Mouse (Mus musculus): ENCODE results near the gene Glrx5. TPM values are rescaled to one million over a fixed set of nuclear protein-coding genes. Genes with fewer than 3 reads are reported as not detected.

Gene Glrx5
- total and polyA plus RNA-seq, 3 experiments: 38.5 to 112 (median 79.5) TPM

GRCm38 (mm10) chr12:105040950-105041349 lies 8.5 kb downstream of the Glrx5 start:
- H3K4me1 ChIP-seq (ENCODE audit: control insufficient read depth in 1 of 2, insufficient read depth in 2 of 2): peaks cover 3 to 24% of the 10 kb centered on the region in 2 experiments; a peak in 3 of 4 replicates
- H3K4me3 ChIP-seq (replicated peaks in 1 of 3; ENCODE audit: low read depth in 2 of 3, low read length in 2 of 3, poor library complexity in 1 of 3): no peak overlapping the region
- no peaks in the 10 kb centered on the region for H3K27me3 ChIP-seq (replicated peaks)
- H3K9ac ChIP-seq (ENCODE audit: insufficient read depth, low read depth): no peak overlapping the region
- no peak overlapping the region for H3K4me2 ChIP-seq (ENCODE audit: insufficient read depth, low read depth, poor library complexity, severe bottlenecking)
- no peaks in the 10 kb centered on the region for H3K9me3 ChIP-seq (replicated peaks; ENCODE audit: low read length)
- no peak for TF ChIP-seq SIN3A (IDR thresholded peaks at IDR 0.05; ENCODE audit: low read length)
- no peak for TF ChIP-seq ZKSCAN1 (IDR thresholded peaks at IDR 0.05; ENCODE audit: borderline replicate concordance, low read depth, low read length)
- no peak for TF ChIP-seq POLR2A (IDR thresholded peaks at IDR 0.05; ENCODE audit: low read depth, low read length)
- no peak for TF ChIP-seq CTCF (conservative IDR thresholded peaks at IDR 0.05 in 1 of 2, IDR thresholded peaks at IDR 0.05 in 1 of 2; ENCODE audit: low read depth in 2 of 2, low read length in 2 of 2)
- TF ChIP-seq ZMIZ1 (IDR thresholded peaks at IDR 0.05; ENCODE audit: low read depth, low read length): no peak
- no peak for TF ChIP-seq BHLHE40 (IDR thresholded peaks at IDR 0.05; ENCODE audit: low read depth, low read length)
- TF ChIP-seq MAFK (IDR thresholded peaks at IDR 0.05; ENCODE audit: insufficient replicate concordance, low read length): no peak
- in situ Hi-C loops (cut with MboI; ENCODE audit: low pct_ligation_motif_present, low pct_unique_long_range_greater_than_20kb, low sequenced_read_pairs) (no loop called here), dilution Hi-C loops (cut with MboI; ENCODE audit: extremely low pct_ligation_motif_present, extremely low pct_unique_long_range_greater_than_20kb, low sequenced_read_pairs) (no loop called here)
- no peak overlapping the region for H3K27ac ChIP-seq (ENCODE audit: insufficient read depth, low read depth)
- DNase-seq (ENCODE audit: extremely low read depth): no peak
- H3K36me3 ChIP-seq (replicated peaks in 1 of 2; ENCODE audit: control insufficient read depth in 1 of 2, insufficient read depth in 1 of 2, low read length in 1 of 2): peaks cover 28 to 89% of the 10 kb centered on the region in 2 experiments
- H3K79me2 ChIP-seq (replicated peaks; ENCODE audit: control insufficient read depth, extremely low read depth, insufficient read depth, poor library complexity, severe bottlenecking): peaks cover 10% of the 10 kb centered on the region

- H3K9me3 ChIP-seq (replicated peaks; ENCODE audit: low read length): no peaks in the 10 kb centered on the region
- no peak overlapping the region for H3K9ac ChIP-seq (ENCODE audit: insufficient read depth, low read depth)
- dilution Hi-C loops (cut with MboI; ENCODE audit: extremely low pct_ligation_motif_present, extremely low pct_unique_long_range_greater_than_20kb, low sequenced_read_pairs) (no loop called here), in situ Hi-C loops (cut with MboI; ENCODE audit: low pct_ligation_motif_present, low pct_unique_long_range_greater_than_20kb, low sequenced_read_pairs) (no loop called here)
- no peaks in the 10 kb centered on the region; the same call in none of the 2 replicates for H3K79me2 ChIP-seq (replicated peaks; ENCODE audit: control insufficient read depth, extremely low read depth, insufficient read depth, poor library complexity, severe bottlenecking)
- H3K27ac ChIP-seq (ENCODE audit: insufficient read depth, low read depth): no peak overlapping the region
- no peaks in the 10 kb centered on the region for H3K27me3 ChIP-seq (replicated peaks)
- TF ChIP-seq ZMIZ1 (IDR thresholded peaks at IDR 0.05; ENCODE audit: low read depth, low read length): no peak
- TF ChIP-seq JUN (IDR thresholded peaks at IDR 0.05; ENCODE audit: insufficient read depth, low read depth, low read length): no peak
- TF ChIP-seq RAD21 (IDR thresholded peaks at IDR 0.05; ENCODE audit: low read depth, low read length): no peak
- TF ChIP-seq KAT2A (IDR thresholded peaks at IDR 0.05; ENCODE audit: insufficient replicate concordance, low read length): no peak
- no peak for TF ChIP-seq CHD2 (IDR thresholded peaks at IDR 0.05; ENCODE audit: low read length)
- no peak for TF ChIP-seq USF1 (IDR thresholded peaks at IDR 0.05; ENCODE audit: low read depth, low read length)
- TF ChIP-seq MEF2A (IDR thresholded peaks at IDR 0.05; ENCODE audit: borderline replicate concordance, low read depth, low read length): no peak
- no peak for TF ChIP-seq MAFK (IDR thresholded peaks at IDR 0.05; ENCODE audit: insufficient replicate concordance, low read length)
- TF ChIP-seq ETS1 (conservative IDR thresholded peaks at IDR 0.05; ENCODE audit: low read depth, low read length): no peak
- no peak for TF ChIP-seq POLR2AphosphoS2 (IDR thresholded peaks at IDR 0.05; ENCODE audit: low read depth, low read length)
- no peak for TF ChIP-seq BHLHE40 (IDR thresholded peaks at IDR 0.05; ENCODE audit: low read depth, low read length)
- no peak for TF ChIP-seq E2F4 (IDR thresholded peaks at IDR 0.05; ENCODE audit: insufficient replicate concordance, low read depth, low read length)
- TF ChIP-seq POLR2A (IDR thresholded peaks at IDR 0.05; ENCODE audit: low read depth, low read length): no peak
- no peak for TF ChIP-seq MAZ (IDR thresholded peaks at IDR 0.05; ENCODE audit: low read depth, low read length)
- no peak for TF ChIP-seq PAX5 (IDR thresholded peaks at IDR 0.05; ENCODE audit: low read length)
- no peak for TF ChIP-seq ZNF384 (IDR thresholded peaks at IDR 0.05; ENCODE audit: low read depth, low read length)
- no peak for TF ChIP-seq SIN3A (IDR thresholded peaks at IDR 0.05; ENCODE audit: low read length)
- TF ChIP-seq MAX (IDR thresholded peaks at IDR 0.05; ENCODE audit: low read length): no peak
- no peak for TF ChIP-seq ZKSCAN1 (IDR thresholded peaks at IDR 0.05; ENCODE audit: borderline replicate concordance, low read depth, low read length)
- no peak for TF ChIP-seq TCF12 (IDR thresholded peaks at IDR 0.05; ENCODE audit: low read depth, low read length)
- peaks cover 0 to 9% of the 10 kb centered on the region in 2 experiments; a peak in 1 of 4 replicates for H3K4me1 ChIP-seq (ENCODE audit: control insufficient read depth in 1 of 2, insufficient read depth in 2 of 2)
- no peak for DNase-seq (ENCODE audit: extremely low read depth)
- peaks cover 28 to 68% of the 10 kb centered on the region in 2 experiments for H3K36me3 ChIP-seq (replicated peaks in 1 of 2; ENCODE audit: control insufficient read depth in 1 of 2, insufficient read depth in 1 of 2, low read length in 1 of 2)
- no peak overlapping the region for H3K4me3 ChIP-seq (replicated peaks in 1 of 3; ENCODE audit: low read depth in 2 of 3, low read length in 2 of 3, poor library complexity in 1 of 3)
- H3K4me2 ChIP-seq (ENCODE audit: insufficient read depth, low read depth, poor library complexity, severe bottlenecking): no peak overlapping the region
Measured at GRCm38 (mm10) chr12:105043081-105043480, 10.6 kb downstream of the Glrx5 start.

Measured in CH12.LX (cell line).